Mouse (Mus musculus) C2C12 (cell line): ENCODE data around the gene Mcemp1. TPM values are rescaled to one million over a fixed set of nuclear protein-coding genes. Genes with fewer than 3 reads are reported as not detected.

ENCODE experiments used
- H3K27me3 ChIP-seq: one replicate; pipeline ENCODE4 v1.6.1; 2011; ENCODE audit not compliant: control insufficient read depth, insufficient read depth, insufficient read length
- H3K36me3 ChIP-seq: one replicate; pipeline ENCODE4 v1.6.1; 2011; ENCODE audit not compliant: control insufficient read depth, insufficient read depth
- H3K4me3 ChIP-seq: one replicate; pipeline ENCODE4 v1.5.1; 2011; ENCODE audit warnings: mild to moderate bottlenecking, control low read depth; ENCODE audit not compliant: poor library complexity, insufficient read depth, severe bottlenecking
- H3K79me2 ChIP-seq: one replicate; pipeline ENCODE4 v1.6.1; 2011; ENCODE audit not compliant: control insufficient read depth, insufficient read depth
- H3K79me3 ChIP-seq: one replicate; pipeline ENCODE4 v1.6.1; 2011; ENCODE audit warnings: low read depth, control low read depth
- H3ac ChIP-seq: one replicate; pipeline ENCODE3; 2011; ENCODE audit warnings: low read depth; ENCODE audit not compliant: control insufficient read depth, insufficient read length
- CEBPB ChIP-seq: IDR thresholded peaks from one replicate; pipeline ENCODE4 v1.6.1; 2011; ENCODE audit warnings: low read depth, mild to moderate bottlenecking, control low read depth, moderate library complexity
- CTCF ChIP-seq: IDR thresholded peaks from one replicate; pipeline ENCODE4 v1.5.1; 2011; ENCODE audit not compliant: control insufficient read depth, insufficient read depth, insufficient read length
- FOSL1 ChIP-seq: IDR thresholded peaks from one replicate; pipeline ENCODE4 v1.8.0; 2011; ENCODE audit warnings: mild to moderate bottlenecking, low read length; ENCODE audit not compliant: poor library complexity, insufficient read depth, severe bottlenecking
- MAX ChIP-seq: IDR thresholded peaks from one replicate; pipeline ENCODE4 v1.6.1; 2011; ENCODE audit warnings: mild to moderate bottlenecking, control low read depth
- MYOD1 ChIP-seq: IDR thresholded peaks from one replicate; pipeline ENCODE4 v1.6.1; 2011; ENCODE audit warnings: low read depth; ENCODE audit not compliant: control insufficient read depth, insufficient read length
- MYOG ChIP-seq: IDR thresholded peaks from one replicate; pipeline ENCODE4 v1.6.1; 2011; ENCODE audit not compliant: control insufficient read depth, insufficient read length; ENCODE audit errors: extremely low read depth
- USF1 ChIP-seq: IDR thresholded peaks from one replicate; pipeline ENCODE4 v1.6.1; 2011; ENCODE audit warnings: low read depth, mild to moderate bottlenecking, control low read depth, moderate library complexity
- polyA plus RNA-seq: library from polyadenylated mRNA; unstranded; fragments of >200 nt; fragmentation: generic; extraction: Trizol; gene quantifications from one replicate; pipeline ENCODE4 v1.2.1, GENCODE M21; 2012; ENCODE audit warnings: missing spikeins

The Mcemp1 gene
- polyA plus RNA-seq, 1 experiment, result not detected

DNA sequence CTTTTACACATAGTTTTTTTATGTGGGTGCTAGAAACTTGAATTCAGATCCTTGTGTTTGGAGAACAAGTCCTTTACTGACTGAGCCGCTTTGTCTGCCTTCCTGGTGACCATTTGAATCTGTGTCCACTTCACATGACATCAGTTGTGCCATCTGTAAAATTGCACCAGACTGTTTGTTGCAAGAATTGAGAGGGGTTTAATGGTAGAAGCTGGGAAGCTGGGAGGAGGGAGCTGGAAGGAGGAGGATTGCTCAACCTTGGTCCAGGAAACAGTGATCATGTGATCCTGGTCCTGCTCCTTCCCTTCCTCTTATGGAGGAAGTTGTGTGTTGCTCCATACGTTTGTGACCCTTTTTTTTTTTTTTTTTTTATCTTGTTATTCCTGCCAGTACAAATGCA is 17.3 kb upstream of the Mcemp1 start:
- H3K36me3 ChIP-seq, result no peaks in the 10 kb centered on the region

DNA sequence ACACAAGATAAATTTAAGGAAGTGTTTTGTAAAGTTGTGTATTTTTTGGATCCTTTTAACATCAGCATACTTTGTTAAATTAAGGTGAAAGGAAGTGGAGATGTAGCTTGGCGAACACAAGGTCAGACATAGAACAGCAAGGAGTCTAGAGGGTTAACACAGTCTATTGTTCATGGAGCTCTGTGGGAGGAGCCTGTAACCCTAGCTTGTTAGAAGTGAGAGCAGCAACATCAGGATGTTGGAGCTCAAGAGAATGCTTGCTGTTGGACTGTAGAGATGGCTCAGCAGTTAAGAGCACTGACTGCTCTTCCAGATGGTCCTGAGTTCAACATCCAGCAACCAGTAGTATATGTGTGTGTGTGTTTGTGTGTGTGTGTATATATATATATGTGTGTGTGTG is 16.6 kb upstream of the Mcemp1 start:
- no peak for TF ChIP-seq MYOD1
- no peak for TF ChIP-seq MYOG
- TF ChIP-seq USF1, result no peak
- no peak for TF ChIP-seq FOSL1
- no peak for TF ChIP-seq MAX
- no peak for TF ChIP-seq CTCF
- no peak for TF ChIP-seq CEBPB
- no peak overlapping the region for H3K4me3 ChIP-seq

More for the DNA sequence above, 17.3 kb upstream of the Mcemp1 start:
- Histone ChIP-seq H3ac (no peak overlapping the region), H3K27me3 (peaks cover 22% of the 10 kb centered on the region), H3K4me3 (no peak overlapping the region), H3K79me2 (no peaks in the 10 kb centered on the region), H3K79me3 (no peaks in the 10 kb centered on the region)
- no peak for TF ChIP-seq USF1
- TF ChIP-seq MYOG, result no peak
- no peak for TF ChIP-seq FOSL1
- no peak for TF ChIP-seq CTCF
- TF ChIP-seq MAX, result no peak
- no peak for TF ChIP-seq MYOD1
- TF ChIP-seq CEBPB, result no peak

DNA sequence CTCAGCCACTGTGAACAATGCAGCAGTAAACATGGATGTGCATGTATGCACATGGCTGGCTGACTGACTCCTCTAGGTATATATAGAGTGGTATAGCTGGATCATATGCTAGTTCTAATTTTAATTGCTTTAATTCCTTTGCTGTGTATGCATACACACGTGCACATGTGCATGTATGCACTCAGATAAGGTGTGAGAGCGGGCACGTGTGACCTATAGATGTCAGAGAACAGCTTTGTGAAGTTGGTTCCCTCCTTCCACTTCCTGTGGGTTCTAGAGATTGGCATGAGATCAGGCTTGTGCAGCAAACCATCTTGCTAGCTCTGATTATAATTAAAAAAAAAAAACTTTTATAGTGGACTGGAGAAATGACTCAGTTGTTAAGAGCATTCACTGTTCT is 12.7 kb upstream of the Mcemp1 start:
- H3K79me2 ChIP-seq, result no peaks in the 10 kb centered on the region
- no peak overlapping the region for H3ac ChIP-seq
- H3K36me3 ChIP-seq, result no peaks in the 10 kb centered on the region
- TF ChIP-seq MYOG (no peak), CTCF (no peak), FOSL1 (no peak), CEBPB (no peak), USF1 (no peak), MYOD1 (no peak), MAX (no peak)
- no peak overlapping the region for H3K4me3 ChIP-seq
- peaks cover 41% of the 10 kb centered on the region for H3K27me3 ChIP-seq
- H3K79me3 ChIP-seq, result no peaks in the 10 kb centered on the region

More for the DNA sequence above, 16.6 kb upstream of the Mcemp1 start:
- no peaks in the 10 kb centered on the region for H3K79me3 ChIP-seq
- H3K79me2 ChIP-seq, result no peaks in the 10 kb centered on the region
- no peaks in the 10 kb centered on the region for H3K36me3 ChIP-seq
- no peak overlapping the region for H3ac ChIP-seq
- peaks cover 22% of the 10 kb centered on the region for H3K27me3 ChIP-seq

DNA sequence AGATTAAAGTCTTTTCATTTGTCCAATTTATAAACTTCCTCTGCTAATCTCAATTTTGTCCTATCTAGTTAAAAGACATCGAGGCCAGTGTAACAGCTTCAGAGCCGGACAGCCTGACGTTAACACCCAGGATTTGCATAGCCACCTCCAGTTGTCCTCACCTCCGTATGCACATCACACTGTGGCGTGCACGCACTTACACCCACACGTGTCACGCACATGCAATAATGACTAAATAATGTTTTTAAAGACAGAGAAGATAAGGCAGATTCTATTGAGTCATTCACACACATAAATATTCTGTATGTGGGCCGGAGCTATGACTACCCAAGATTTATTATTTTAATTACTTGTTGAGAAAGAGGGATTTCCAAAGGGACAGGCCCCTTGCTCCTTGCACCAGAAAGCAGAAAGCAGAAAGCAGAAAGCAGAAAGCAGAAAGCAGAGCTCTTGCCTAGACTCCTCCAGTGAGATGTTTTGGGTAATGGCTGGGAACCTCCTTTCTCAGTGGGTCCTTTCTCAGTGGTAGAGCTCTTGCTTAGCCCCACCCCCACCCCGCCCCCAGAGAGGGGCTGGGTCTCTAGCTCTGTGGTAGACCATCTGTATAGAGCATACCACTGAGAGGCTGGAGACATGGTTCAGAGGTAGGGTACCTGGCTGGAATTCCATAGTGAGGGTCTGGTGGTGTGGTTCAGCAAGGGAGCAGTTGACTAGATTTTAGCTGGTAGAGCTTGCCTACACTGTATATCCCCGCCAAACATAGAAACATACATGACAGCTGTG is 10.6 kb upstream of the Mcemp1 start:
- no peak overlapping the region for H3K4me3 ChIP-seq
- no peak overlapping the region for H3ac ChIP-seq

DNA sequence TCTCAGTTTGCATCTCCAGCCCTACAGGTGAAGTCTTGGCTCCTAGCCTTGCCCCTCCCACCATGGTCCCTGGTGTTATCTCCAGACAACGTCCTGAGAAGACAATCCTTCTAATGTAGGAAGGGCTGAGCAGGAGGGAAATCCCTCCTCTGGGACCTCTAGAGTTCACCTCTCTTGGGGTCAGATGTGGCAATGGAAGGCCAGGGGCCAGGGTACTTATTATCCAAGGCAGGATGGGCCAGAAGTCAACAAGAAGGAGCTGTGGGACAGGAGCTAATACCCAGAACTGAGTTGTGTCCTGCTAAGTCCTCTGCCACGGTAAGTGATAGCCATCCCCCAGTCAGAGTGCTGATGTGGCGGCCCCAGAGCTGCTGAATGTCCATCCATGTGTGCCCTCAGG is 10.0 kb upstream of the Mcemp1 start, which contains the start of gene Retn:
Gene Retn (plus strand): TSS at position 245 of the 400 bp plus-strand sequence.
- TF ChIP-seq MYOD1 (no peak), USF1 (no peak)

More for the DNA sequence above, 10.6 kb upstream of the Mcemp1 start:
- TF ChIP-seq MYOG (no peak), USF1 (no peak), CTCF (no peak), CEBPB (no peak), MYOD1 (no peak), MAX (no peak), FOSL1 (no peak)
- no peaks in the 10 kb centered on the region for H3K79me3 ChIP-seq
- no peaks in the 10 kb centered on the region for H3K79me2 ChIP-seq
- peaks cover 37% of the 10 kb centered on the region for H3K27me3 ChIP-seq
- no peaks in the 10 kb centered on the region for H3K36me3 ChIP-seq

GRCm38 (mm10) chr8:3656725-3657381 is 8.7 kb upstream of the Mcemp1 start:
- TF ChIP-seq CTCF, result no peak
- no peak for TF ChIP-seq MAX
- no peak for TF ChIP-seq FOSL1
- no peak for TF ChIP-seq MYOG
- no peak for TF ChIP-seq USF1
- TF ChIP-seq MYOD1, result no peak
- no peak for TF ChIP-seq CEBPB
- H3K4me3 ChIP-seq, result no peak overlapping the region
- H3K79me2 ChIP-seq, result no peaks in the 10 kb centered on the region
- peaks cover 26% of the 10 kb centered on the region for H3K27me3 ChIP-seq
- H3K36me3 ChIP-seq, result no peaks in the 10 kb centered on the region
- H3ac ChIP-seq, result no peak overlapping the region
- H3K79me3 ChIP-seq, result no peaks in the 10 kb centered on the region

More for the DNA sequence above, 10.0 kb upstream of the Mcemp1 start, which contains the start of gene Retn:
- Histone ChIP-seq H3ac (no peak within 1 kb of the TSS), H3K4me3 (no peak within 1 kb of the TSS), H3K79me2 (no peaks in the 10 kb centered on the region), H3K36me3 (no peaks in the 10 kb centered on the region), H3K79me3 (no peaks in the 10 kb centered on the region), H3K27me3 (peaks cover 32% of the 10 kb centered on the region)
